Mouse (Mus musculus): Measurements from ENCODE around the gene Ptges.

GRCm38 (mm10) chr2:30918126-30918525 lies 11.5 kb downstream of the Ptges start:
- TF ChIP-seq CTCF (IDR thresholded peaks at IDR 0.05; ENCODE audit: low read depth) = no peak
- TF ChIP-seq EP300 (IDR thresholded peaks at IDR 0.05; ENCODE audit: low read depth) = no peak

All from heart, postnatal 0 days (tissue).